Mouse (Mus musculus): ENCODE measurements around the gene Tex30.

- TF ChIP-seq POLR2A (IDR thresholded peaks at IDR 0.05; ENCODE audit: control insufficient read depth, low read depth, low read length) (no peak; the same call in 1 of the 2 replicates), CTCF (IDR thresholded peaks at IDR 0.05; ENCODE audit: control insufficient read depth, insufficient read depth, insufficient replicate concordance, low read depth, low read length) (no peak)
Measured at GRCm38 (mm10) chr1:44101448-44102225, 604 bp downstream of the Tex30 start.

Measured in testis, adult 2 months (tissue).